Mouse (Mus musculus) lung, adult 18-20 months (tissue): ENCODE measurements at regions not wholly inside any gene's neighbourhood (a gene's known extent, or its start where the extent isn't known, plus 50 kb on each side); places are given as distances from the start of the nearest gene placed in this dataset.
A peak's percentile ranks its signal among the peaks of the same experiment; 100 is the strongest.

Experiments used
- DNase-seq, 2 experiments: peaks; one replicate each; pipeline ENCODE4 v3.0.0; 2022; ENCODE audit warnings: mixed read lengths in 2 of 2

DNA sequence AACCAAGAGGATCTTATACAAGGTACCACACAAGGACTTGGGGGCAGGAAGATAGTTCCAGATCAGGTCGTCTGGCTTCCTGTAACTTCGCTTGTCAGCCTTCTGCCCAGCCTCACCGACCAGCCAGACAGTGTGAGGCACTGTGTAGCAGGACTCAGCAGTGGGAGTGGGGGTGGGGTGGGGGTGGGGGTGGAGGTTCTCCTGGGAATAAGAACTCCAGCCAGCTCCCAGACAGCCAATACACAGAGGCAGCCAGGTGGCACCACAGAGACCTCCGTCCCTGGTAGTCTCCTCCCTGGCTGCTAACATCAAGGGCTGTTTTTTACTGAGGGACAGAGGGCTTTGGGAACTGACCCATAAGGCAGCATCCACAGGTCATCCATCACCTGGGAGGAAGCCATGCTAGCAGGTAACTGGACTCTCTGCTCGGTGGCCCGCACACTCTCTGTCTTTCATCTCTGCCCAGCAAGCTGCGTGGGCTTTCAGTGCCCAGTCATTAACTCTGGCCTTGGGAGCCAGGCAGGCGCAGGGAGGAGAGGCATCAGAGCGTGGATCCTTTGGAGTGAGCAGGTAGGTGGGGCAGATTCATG is 60.3 kb upstream of the Wnt4 start:
- no peak for DNase-seq

DNA sequence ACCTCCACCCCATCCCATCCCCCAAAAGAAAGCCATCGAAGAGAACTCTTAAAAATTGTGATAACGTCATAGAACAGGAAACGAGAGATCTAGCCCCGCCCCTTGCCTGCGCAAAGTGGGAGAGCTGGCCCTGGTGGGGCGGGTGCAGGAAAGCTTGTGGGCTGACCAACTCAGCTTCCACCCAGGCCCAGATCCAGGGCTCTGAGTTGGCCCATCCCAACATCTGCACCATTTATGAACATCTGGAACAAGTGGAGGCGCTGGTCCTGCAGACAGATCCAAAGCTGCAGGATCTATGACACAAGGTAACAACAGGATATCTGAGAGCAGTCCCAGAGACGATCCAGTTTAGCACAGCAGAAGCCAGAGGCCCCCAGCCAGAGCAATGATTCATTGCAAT is 62.7 kb upstream of the Wnt4 start:
- no peak for DNase-seq

DNA sequence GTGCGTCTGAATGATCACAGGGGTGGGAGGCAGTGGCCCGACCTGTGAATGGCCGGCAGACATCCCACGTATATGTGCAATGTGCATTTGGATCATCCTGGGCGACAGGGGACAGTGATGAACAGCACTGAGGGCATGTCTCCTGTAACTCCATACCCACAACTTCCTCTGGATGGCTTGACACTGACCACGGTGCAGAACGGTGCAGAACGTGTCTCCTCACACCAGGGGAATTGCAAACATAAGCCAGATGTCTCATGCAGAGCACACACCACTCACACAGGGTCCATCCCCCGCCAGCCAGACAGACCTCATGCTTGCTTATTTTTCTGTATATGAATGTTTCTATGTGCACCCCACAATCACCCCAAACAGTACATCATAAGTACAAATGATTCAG is 64.4 kb upstream of the Wnt4 start:
- DNase-seq, result no peak

DNA sequence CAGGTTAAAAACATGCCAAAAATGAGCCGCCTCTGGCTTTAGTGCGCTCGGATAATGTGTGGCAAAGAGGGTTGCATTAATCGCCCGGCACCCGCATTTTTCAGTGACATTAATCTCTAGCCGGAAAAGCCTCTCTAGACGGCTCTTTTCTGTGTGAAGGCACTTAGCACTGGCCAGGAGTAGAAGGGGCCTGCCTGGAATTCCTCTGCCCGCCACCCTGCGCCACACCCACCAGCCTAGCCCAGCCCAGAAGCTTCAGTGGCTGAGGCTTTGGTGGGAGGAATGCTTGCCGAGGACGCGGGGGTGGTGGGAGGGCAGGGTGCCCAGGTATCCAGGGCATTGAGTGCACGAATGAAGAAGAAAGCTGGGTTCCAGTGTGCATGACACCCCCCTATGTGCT is 65.2 kb upstream of the Wnt4 start:
- DNase-seq, result peak; percentile 15 to 24

DNA sequence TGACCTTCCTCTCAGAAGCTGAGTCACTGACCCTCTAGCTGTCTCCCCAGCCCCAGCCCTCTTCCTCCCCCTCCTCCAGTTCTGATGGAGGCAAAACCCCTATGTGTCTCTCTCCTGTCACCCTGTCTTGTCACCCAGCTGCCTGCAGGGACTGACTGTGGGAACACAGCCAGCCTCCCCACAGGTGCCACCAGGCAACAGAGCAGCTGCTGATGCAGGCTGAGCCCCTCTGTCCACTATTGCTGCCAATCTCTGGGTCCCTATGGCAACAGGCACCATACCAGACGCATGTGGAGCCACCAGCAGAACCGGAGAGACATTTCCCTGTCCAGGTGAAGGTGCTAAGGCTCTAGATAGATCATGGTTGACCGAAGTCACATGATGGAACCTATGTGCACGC is 66.0 kb upstream of the Wnt4 start:
- no peak for DNase-seq

DNA sequence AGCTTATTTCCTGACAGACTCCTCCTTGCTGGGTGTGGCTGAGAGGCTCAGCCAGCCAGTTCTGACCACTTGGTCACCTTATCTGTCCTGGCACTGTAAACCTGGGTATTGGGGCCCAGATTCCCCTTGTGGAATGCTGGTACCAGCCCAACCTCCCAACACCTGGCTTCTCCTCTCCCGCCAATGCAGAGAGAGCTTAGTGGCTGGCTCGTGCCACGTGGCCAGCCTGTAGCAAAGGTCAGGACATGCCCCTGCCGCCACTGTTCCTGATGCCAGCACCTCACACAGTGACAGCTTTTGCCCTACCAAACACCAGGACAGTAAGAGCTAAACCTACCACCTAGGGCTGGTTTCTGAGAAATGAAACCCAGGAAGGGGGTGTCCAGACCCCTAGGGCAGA is 66.8 kb upstream of the Wnt4 start:
- DNase-seq, result no peak

DNA sequence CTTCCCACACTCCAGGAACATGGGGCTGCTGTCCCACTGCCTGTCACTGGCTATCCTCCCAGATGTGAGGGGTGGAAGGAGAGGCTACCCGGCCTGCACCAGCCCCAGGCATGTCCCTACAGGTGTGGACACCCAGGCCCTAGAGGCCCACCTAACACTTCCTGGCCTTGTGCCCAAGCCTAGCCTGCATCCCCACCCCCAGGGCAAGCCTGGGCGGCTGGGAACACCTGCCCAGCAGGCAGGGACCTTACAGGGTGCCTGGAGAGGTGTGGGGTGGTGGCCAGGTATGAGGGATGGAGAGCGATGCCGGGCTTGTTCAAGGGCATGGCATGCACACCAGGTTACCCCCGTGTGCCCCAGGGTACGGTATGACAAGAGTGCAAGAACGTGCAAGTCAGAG is 76.3 kb upstream of the Wnt4 start:
- no peak for DNase-seq

DNA sequence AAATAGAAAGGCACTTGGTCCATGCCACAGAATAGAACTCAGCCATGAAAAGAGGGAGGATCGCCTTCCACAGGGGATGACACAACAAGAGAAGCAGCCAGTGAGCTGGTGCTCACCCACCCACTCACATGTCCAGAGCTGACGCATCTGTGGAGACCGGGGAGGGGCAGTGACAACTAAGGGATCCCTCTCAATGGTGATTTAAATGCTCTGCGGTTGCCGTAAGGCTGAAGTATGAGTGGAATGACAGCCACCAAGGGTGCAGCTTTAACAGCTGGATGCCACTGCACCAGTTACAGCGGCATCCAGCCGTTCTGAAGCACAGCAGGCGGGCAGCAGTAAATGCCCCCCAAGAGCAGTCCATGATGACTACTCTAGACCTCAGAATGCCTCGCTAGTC is 76.9 kb upstream of the Wnt4 start:
- no peak for DNase-seq

DNA sequence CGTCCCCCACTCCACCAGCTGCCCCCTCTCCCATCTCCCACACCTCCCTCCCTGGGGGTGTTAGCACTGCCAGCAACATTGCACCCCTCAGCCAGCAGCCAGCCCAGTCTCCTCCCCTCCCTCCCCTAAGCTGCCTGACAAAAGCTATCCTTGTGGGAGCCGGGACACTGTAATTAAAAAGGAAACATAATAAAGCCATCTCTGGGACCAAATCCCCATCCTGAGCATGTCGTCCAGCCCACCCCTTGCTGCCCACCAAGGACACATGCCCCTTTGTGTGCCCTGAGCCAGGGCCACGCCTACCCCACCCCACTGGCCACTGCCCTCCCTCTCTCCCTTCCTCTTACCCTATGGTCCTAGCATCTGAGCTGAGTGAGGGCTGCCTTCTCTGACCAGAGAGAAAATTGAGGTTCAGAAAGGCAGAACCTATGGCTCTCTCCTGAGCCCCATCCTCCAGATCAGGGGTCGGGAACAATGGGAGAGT is 80.8 kb upstream of the Wnt4 start:
- no peak for DNase-seq

DNA sequence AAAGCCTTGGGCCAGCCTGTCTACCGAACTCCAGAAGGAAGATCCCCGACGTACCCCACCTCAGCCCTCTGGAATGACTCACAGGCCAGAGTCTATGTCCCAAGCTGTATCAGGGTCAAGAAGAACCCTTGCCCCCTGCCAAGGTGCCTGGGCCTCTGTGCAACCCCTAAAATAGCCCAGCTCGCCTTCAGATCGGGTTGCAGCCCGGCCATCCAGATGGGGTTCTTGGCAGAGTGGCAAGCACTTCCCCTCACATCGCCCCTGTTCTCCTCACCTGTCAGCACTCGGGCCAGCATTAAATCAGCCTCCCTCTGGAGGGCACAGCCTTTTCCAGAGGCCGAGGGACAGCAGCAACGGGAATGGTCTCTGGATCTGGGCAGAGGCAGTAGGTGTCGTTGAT is 83.2 kb upstream of the Wnt4 start:
- no peak for DNase-seq

DNA sequence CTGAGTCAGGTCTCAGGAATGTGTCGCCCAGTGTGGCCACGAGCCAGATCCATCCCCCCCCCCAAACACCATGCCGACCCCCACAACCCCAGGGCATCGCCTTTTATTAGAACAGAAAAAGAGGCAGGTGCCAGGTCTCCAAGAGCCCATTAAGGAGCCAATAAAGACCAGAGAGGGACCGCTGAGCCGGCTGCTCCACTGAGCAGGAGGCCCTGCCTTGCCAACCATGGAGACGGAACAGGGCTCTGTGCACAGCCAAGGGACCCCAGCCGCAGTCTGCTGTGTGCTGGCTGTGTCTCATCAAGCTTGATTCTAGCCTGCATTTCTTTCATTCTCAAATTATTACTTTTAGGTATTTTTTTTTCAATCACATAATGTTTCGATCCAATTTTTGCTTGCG is 86.7 kb upstream of the Wnt4 start:
- DNase-seq, result no peak

DNA sequence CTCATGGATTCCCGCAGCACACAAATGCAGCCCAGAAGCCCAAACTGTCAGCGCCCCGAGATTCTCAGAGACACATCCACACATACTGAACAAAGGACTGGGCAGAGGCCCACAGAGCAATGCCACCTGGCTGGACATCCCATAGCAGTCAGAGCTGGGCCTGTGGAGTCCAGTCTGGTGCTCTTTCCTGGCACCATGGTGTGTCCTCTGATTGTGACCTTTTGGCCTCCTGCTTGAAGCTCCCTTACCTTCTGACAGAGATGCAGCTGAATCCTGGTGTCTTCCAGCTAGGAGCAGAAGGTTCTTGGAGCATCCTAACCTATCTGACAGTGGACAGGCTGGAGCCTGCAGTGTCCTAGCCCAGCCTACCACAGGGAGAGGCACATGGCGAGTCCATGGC is 87.5 kb upstream of the Wnt4 start:
- no peak for DNase-seq

DNA sequence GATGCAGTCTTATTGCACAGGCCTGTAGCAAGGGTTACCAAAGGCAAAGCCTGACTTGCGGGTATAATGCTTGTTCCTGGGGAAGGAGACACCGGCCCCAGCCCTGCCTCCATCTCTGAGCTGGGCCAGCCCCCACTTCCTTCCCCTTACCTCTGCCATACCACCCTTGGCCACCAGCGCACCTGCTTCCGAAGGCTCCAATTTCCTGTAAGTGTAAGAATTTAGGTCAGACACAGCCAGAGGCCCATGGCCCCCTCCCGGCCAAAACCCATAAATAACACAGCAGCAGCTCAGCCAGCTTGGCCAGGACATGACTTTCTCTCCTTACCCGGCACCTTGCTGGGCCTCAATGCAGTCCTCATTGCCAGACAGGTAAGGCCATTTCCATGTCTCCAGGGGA is 88.2 kb upstream of the Wnt4 start:
- no peak for DNase-seq

DNA sequence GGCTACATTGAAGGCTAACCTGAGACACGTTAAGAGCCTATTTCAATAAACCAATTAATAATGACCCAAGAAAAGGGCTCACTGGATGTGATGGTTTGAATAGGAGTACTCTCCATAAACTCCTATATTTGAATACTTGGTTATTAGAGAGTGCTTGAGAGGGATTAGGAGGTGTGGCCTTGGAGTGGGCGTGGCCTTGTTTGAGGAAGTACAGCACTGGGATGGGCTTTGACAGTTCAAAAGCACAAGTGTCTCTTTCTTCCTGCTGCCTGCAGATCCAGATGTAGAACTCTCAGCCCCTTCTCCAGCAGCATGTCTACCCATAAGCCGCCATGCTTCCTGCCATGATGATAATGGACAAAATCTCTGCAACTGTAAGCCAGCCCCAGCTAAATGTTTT is 89.7 kb upstream of the Wnt4 start:
- DNase-seq, result no peak

DNA sequence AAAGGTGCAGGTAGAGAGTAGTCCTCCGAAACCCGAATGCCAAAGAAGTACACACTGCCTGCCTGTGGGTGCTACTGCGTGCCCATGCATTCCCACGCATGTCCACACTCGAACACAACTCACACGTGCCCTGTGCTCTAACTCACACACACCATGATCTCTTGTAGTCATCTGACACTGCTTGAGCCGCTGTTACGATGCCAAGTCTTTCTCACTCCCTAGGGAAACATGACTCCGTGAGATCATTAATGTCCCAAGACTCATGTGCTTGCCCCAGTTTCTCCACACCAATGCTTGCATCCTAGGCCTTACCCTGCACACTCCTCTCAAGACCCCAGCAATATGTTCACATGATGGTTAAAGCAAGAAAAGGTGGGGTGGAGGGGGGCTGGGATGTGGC is 90.2 kb upstream of the Wnt4 start:
- DNase-seq, result no peak

DNA sequence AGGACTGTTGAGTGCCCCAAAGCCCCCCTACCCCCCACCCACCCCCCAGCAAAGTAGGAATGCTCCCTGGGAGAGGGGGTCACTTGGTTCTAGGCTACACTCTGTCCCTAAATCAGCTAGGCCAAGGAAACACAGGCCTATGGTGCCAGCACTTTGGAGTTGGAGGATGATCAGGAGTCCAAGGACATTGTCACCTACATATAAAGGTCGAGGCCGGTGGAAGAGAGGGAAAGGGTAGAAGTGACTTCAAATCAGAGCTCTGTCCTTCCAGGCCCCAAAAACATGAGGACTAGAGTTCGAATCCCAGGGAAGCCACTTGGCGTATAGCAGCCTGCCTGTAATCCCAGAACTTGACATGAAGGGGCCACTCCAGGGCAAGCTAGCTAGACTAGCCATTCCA is 92.3 kb upstream of the Wnt4 start:
- DNase-seq, result no peak

DNA sequence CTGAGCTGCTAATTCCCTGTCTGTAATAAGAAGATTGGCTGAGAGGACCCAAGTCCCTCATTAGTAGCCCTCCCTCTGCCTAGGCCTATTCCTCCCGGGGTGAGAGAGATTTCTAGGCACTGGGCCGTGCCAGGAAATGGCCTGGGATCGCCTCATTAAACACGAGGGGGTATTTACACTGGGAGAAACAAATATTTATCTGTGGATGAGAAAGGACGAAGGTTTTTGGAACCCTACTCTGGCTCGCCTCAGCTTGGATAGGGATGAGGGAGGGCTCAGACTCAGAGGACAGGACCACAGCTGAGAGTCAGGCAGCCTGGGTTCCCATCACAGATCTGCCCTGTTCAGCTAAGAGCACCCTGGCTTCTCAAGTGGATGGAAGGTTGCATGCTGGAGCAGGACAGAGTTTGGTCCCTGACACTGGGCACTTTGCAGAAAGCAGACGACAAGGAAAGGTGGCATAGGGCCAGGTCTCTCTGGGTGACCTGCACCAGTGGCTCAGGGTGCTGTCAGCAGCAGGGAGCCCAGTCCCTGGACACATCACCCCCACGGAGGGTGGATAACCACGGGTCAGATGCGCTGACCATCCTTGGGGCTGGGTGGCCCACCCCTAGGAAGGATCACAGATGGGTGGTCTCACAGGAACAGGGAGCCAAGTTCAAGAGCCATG is 94.0 kb upstream of the Wnt4 start:
- peak; percentile 9 to 29 for DNase-seq

DNA sequence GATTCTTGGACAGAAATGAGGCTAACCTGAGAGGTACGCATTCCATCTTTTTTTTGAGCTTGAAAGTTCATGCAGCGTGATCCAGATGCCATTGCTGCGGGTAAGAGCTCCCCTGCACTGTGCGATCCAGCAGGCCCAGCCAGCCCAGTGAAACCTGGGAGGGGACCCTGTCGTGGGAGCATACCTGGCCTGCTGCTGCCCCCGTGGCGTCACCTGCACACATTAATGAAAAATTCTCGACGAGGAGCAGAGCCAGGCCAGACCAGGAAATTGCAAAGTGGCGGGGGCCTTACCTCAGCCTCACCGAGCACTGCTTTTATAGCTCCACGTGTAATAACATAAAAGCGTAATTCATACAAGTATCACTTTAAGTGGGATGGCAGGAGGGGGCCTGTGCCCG is 94.7 kb upstream of the Wnt4 start:
- no peak for DNase-seq

DNA sequence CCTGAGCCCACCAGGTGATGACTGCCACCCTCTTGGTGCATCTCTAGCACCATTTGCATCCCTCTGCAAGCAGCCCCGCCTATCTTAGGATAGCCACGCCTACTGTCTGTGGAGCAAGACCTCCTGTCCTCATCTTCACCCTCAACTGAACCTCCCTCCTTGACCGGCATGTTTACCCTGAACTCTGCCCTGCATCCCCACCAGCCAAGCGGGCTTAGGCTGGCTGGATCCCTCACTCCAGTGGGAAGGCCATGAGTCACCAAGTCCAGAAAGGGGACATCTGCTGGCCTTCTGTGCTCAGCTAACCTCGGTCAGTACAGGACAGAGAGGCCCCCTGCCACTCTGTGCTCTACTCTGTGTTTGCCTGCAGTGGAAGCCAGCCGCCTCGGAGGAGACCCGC is 96.0 kb upstream of the Wnt4 start:
- peak in 1 of 2 experiments; percentile 18 for DNase-seq

DNA sequence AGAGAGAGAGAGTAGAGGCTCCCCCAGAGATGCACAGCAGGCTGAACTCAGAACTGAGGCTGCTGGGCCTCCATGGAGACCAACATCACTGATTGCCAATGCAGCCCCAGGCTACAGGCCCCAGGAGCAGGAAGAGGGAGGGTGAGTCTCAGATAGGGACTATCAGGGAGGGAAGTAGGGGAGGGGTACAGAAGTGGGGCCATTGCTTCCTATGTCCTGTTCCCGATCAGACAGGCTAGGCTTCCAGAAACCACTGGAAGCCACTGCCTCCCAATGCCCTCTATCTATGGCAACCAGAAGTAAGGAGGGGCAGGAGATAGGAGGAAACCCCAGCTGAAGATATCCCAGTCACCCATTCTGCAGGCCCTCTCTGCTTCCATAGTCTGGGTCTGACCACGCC is 97.2 kb upstream of the Wnt4 start:
- no peak for DNase-seq

DNA sequence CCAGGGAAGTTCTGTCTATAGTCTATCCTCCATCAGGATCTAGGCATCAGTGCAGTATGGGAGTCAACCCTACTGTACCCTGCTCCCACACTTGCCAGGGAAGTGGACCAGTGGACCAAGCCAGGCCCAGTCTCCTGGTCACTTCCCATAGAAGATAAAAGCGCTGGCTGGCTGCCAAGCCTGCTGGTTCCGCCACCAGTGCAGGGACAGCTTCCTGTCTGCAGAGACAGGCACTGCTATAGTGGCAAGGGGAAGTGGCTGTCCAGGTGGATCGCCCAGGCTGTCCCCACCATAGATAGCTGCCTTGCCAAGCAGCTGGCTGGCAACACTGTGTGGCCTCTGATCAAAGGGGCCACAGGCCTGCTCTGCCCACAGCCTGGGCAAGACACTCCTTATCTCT is 98.5 kb upstream of the Wnt4 start:
- peak; percentile 27 to 54 for DNase-seq

DNA sequence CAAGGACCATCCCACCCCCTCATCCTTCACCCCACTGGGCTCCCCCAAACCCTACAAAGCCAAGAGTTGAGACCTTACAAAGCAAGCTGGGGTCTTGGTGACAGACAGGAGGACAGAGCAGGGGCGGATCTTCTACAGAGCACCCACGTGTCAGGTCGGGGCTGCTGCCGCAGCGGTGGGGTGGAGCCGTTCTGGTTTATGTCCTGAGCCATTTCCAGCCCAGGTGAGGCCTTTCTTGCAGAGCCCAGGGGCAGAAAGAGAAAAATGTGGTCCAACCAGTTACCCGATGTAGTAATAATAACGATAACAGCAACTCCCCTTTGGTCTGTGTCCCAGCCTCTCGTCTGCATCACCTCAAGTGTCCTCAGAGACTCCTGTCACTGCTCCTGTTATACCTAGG is 112.4 kb upstream of the Wnt4 start:
- peak; percentile 30 to 54 for DNase-seq

DNA sequence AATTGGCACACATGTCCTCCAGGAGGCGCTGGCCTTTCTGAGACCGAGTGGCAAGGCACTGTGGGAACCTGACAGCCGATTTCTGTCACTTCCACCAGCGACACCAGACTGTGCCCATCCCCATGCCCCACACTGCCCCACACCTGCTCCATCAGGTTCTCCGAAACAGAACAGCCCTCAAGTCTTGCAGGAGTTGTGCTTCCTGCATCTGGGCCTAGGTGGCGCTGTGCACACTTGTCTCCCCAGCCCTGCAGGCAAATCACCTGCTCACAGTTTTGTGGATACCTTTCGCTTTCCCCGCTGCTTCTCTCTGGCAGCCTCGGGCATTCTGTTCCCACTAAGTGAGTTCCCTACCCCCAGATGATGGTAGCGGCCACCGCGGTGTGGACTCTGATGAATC is 112.9 kb upstream of the Wnt4 start:
- DNase-seq, result peak; percentile 79 to 85

DNA sequence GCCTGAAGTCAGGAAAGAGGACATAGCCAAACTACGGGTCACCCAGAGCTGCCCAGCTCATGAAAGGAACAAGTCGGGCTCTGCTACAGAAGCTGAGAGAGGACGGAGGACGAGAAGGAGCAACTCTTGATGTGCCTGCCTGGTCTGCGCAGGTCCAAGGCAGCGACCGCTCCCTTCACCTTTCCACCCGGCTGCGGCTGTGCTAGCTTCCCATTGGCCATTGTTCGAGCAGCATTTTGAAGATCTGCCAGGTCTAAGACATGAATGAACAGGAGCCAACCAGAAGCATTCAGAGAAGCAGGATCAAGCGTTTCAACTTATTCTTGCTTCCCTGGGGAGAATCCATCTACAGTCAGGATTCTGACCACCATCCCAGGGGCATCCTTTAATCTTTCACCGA is 113.3 kb upstream of the Wnt4 start:
- DNase-seq, result peak; percentile 10 to 19

DNA sequence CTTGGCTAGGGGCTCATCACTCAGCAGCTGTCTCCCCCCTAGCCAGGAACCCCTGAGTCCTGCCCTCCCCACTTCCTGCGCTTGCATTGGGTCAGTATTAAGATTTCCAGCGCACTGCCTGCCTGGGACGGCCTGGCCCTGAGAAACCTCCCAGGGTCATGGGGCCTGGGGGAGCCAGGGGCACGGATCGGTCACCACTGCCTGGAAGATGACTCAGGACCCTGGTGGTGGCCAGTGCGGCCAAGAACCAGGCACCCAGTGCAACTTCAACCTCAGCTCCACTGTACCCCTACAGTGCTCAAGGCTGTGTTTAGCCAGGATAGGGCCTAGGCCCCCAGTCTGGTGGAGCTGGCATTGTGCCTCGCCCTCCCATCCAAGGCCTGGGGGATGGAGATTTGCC is 111.9 kb upstream of the Zbtb40 start:
- DNase-seq, result no peak
